Mouse (Mus musculus) forebrain, embryonic 12.5 days (tissue): ENCODE measurements around the gene Ncf1. TPM values are rescaled to one million over a fixed set of nuclear protein-coding genes. Genes with fewer than 3 reads are reported as not detected.

Source experiments
- ATAC-seq: fragments of 200-750 bp; cut with Nextera tagmentation; 2 replicates; pipeline ENCODE4 v1.8.0; 2017; ENCODE audit warnings: moderate TSS enrichment; ENCODE audit not compliant: low FRiP score
- H3K27ac ChIP-seq: fragments of 300-500 bp; sonication (generic); 2 replicates; pipeline ENCODE4 v1.5.1; 2016; ENCODE audit warnings: mild to moderate bottlenecking
- H3K27me3 ChIP-seq: fragments of 300-500 bp; sonication (generic); 2 replicates; pipeline ENCODE4 v1.6.1; 2016; ENCODE audit warnings: mild to moderate bottlenecking
- H3K36me3 ChIP-seq: fragments of 300-500 bp; sonication (generic); replicated peaks from 2 replicates; pipeline ENCODE4 v1.6.1; 2016; ENCODE audit warnings: mild to moderate bottlenecking
- H3K4me1 ChIP-seq: fragments of 300-500 bp; sonication (generic); 2 replicates; pipeline ENCODE4 v1.6.1; 2016
- H3K4me2 ChIP-seq: fragments of 300-500 bp; sonication (generic); 2 replicates; pipeline ENCODE4 v1.6.1; 2016; ENCODE audit warnings: mild to moderate bottlenecking, moderate library complexity
- H3K4me3 ChIP-seq: fragments of 300-500 bp; sonication (generic); replicated peaks from 2 replicates; pipeline ENCODE4 v1.5.1; 2016; ENCODE audit warnings: mild to moderate bottlenecking
- H3K9ac ChIP-seq: fragments of 300-500 bp; sonication (generic); 2 replicates; pipeline ENCODE4 v1.6.1; 2016; ENCODE audit warnings: mild to moderate bottlenecking
- H3K9me3 ChIP-seq: fragments of 300-500 bp; sonication (generic); 2 replicates; pipeline ENCODE4 v1.6.1; 2016
- WGBS: fragments of 180-500 bp; shearing (Covaris S2); methylation state at CpG from one replicate; pipeline ENCODE4 v1.1.7; 2016; 5-methylcytosine and 5-hydroxymethylcytosine counted together
- polyA plus RNA-seq: library from polyadenylated mRNA; unstranded; fragments of >200 nt; fragmentation: Nextera tagmentation; extraction: Ambion mirVana; gene quantifications from 2 replicates; pipeline ENCODE4 v1.2.1, GENCODE M21; 2016

The Ncf1 gene
- polyA plus RNA-seq, 1 experiment from 2014 or later: 1.4 TPM

GRCm38 (mm10) chr5:134237936-134238760 lies 8.7 kb upstream of the Ncf1 start:
- H3K4me3 ChIP-seq: no peak overlapping the region
- peak overlapping the region; percentile 27; the same call in 1 of the 2 replicates for H3K9ac ChIP-seq
- peaks cover 29% of the 10 kb centered on the region for H3K4me1 ChIP-seq
- H3K36me3 ChIP-seq: peaks cover 79% of the 10 kb centered on the region
- ATAC-seq: peak; percentile 86
- WGBS: 44% methylated on average over 28 of the region's 28 CpGs
- no peaks in the 10 kb centered on the region for H3K27me3 ChIP-seq
- H3K9me3 ChIP-seq: no peaks in the 10 kb centered on the region
- no peak overlapping the region for H3K4me2 ChIP-seq
- H3K27ac ChIP-seq: peak overlapping the region; percentile 86

- H3K4me1 ChIP-seq: peaks cover 31% of the 10 kb centered on the region
- H3K36me3 ChIP-seq: peaks cover 72% of the 10 kb centered on the region
- H3K9me3 ChIP-seq: no peaks in the 10 kb centered on the region
- no peaks in the 10 kb centered on the region for H3K27me3 ChIP-seq
- H3K4me2 ChIP-seq: no peak overlapping the region
- no peak overlapping the region for H3K4me3 ChIP-seq
- no peak overlapping the region for H3K9ac ChIP-seq
- 94% methylated on average over 11 of the region's 11 CpGs for WGBS
- H3K27ac ChIP-seq: peak overlapping the region; percentile 86; the same call in 1 of the 2 replicates
- ATAC-seq: no peak
Measured at GRCm38 (mm10) chr5:134237508-134237907, 8.1 kb upstream of the Ncf1 start.

- 92% methylated on average over 6 of the region's 6 CpGs for WGBS
- no peak for ATAC-seq
- Histone ChIP-seq H3K4me1 (peaks cover 34% of the 10 kb centered on the region), H3K27me3 (no peaks in the 10 kb centered on the region), H3K4me2 (no peak overlapping the region), H3K27ac (no peak overlapping the region), H3K36me3 (peaks cover 65% of the 10 kb centered on the region), H3K9ac (no peak overlapping the region), H3K9me3 (no peaks in the 10 kb centered on the region), H3K4me3 (no peak overlapping the region)
Measured at GRCm38 (mm10) chr5:134236796-134237195, 7.4 kb upstream of the Ncf1 start.

GRCm38 (mm10) chr5:134236241-134236640 lies 6.8 kb upstream of the Ncf1 start:
- Histone ChIP-seq H3K27ac (no peak overlapping the region), H3K27me3 (no peaks in the 10 kb centered on the region), H3K9me3 (no peaks in the 10 kb centered on the region), H3K4me2 (no peak overlapping the region), H3K4me3 (no peak overlapping the region), H3K4me1 (peaks cover 34% of the 10 kb centered on the region), H3K36me3 (peaks cover 60% of the 10 kb centered on the region), H3K9ac (no peak overlapping the region)
- no peak for ATAC-seq
- 93% methylated on average over 3 of the region's 3 CpGs for WGBS

GRCm38 (mm10) chr5:134235111-134235510 lies 5.7 kb upstream of the Ncf1 start:
- H3K9me3 ChIP-seq: no peaks in the 10 kb centered on the region
- no peak overlapping the region for H3K4me2 ChIP-seq
- 0 out of 2 replicates have a peak overlapping the region, but pooled peaks have one; percentile 5 for H3K9ac ChIP-seq
- H3K36me3 ChIP-seq: peaks cover 48% of the 10 kb centered on the region
- H3K4me1 ChIP-seq: peaks cover 34% of the 10 kb centered on the region
- WGBS: 40% methylated on average over 6 of the region's 6 CpGs
- peak overlapping the region; percentile 56 for H3K27ac ChIP-seq
- no peak for ATAC-seq
- no peaks in the 10 kb centered on the region for H3K27me3 ChIP-seq
- H3K4me3 ChIP-seq: no peak overlapping the region

GRCm38 (mm10) chr5:134234205-134234604 lies 4.8 kb upstream of the Ncf1 start:
- H3K27me3 ChIP-seq: no peaks in the 10 kb centered on the region
- H3K9ac ChIP-seq: no peak overlapping the region
- H3K4me1 ChIP-seq: peaks cover 29% of the 10 kb centered on the region
- peaks cover 39% of the 10 kb centered on the region for H3K36me3 ChIP-seq
- H3K4me3 ChIP-seq: no peak overlapping the region
- H3K27ac ChIP-seq: peak overlapping the region; percentile 56; the same call in 1 of the 2 replicates
- 74% methylated on average over 2 of the region's 2 CpGs for WGBS
- no peaks in the 10 kb centered on the region for H3K9me3 ChIP-seq
- H3K4me2 ChIP-seq: no peak overlapping the region
- ATAC-seq: no peak

- H3K9ac ChIP-seq: no peak overlapping the region
- no peaks in the 10 kb centered on the region for H3K9me3 ChIP-seq
- ATAC-seq: no peak
- 80% methylated on average over 7 of the region's 7 CpGs for WGBS
- H3K4me3 ChIP-seq: no peak overlapping the region
- peaks cover 20% of the 10 kb centered on the region for H3K4me1 ChIP-seq
- peaks cover 30% of the 10 kb centered on the region for H3K36me3 ChIP-seq
- no peak overlapping the region for H3K4me2 ChIP-seq
- 0 out of 2 replicates have a peak overlapping the region, but pooled peaks have one; percentile 19 for H3K27ac ChIP-seq
- no peaks in the 10 kb centered on the region for H3K27me3 ChIP-seq
Measured at GRCm38 (mm10) chr5:134233244-134233651, 3.8 kb upstream of the Ncf1 start.

GRCm38 (mm10) chr5:134232568-134232967 lies 3.1 kb upstream of the Ncf1 start:
- Histone ChIP-seq H3K9ac (no peak overlapping the region), H3K27ac (no peak overlapping the region), H3K27me3 (no peaks in the 10 kb centered on the region), H3K4me1 (peaks cover 15% of the 10 kb centered on the region), H3K9me3 (no peaks in the 10 kb centered on the region), H3K36me3 (peaks cover 23% of the 10 kb centered on the region), H3K4me2 (no peak overlapping the region; the same call in 1 of the 2 replicates), H3K4me3 (no peak overlapping the region)
- no peak; the same call in 1 of the 2 replicates for ATAC-seq
- 70% methylated on average over 7 of the region's 7 CpGs for WGBS

- ATAC-seq: no peak
- H3K4me3 ChIP-seq: no peak overlapping the region
- H3K9me3 ChIP-seq: no peaks in the 10 kb centered on the region
- H3K27ac ChIP-seq: no peak overlapping the region
- 71% methylated on average over 6 of the region's 6 CpGs for WGBS
- H3K9ac ChIP-seq: no peak overlapping the region
- H3K4me1 ChIP-seq: peaks cover 15% of the 10 kb centered on the region
- H3K36me3 ChIP-seq: peaks cover 18% of the 10 kb centered on the region
- no peak overlapping the region for H3K4me2 ChIP-seq
- H3K27me3 ChIP-seq: no peaks in the 10 kb centered on the region
Measured at GRCm38 (mm10) chr5:134232111-134232510, 2.7 kb upstream of the Ncf1 start.

- Histone ChIP-seq H3K27ac (no peak overlapping the region), H3K9ac (no peak overlapping the region), H3K9me3 (no peaks in the 10 kb centered on the region), H3K4me3 (no peak overlapping the region), H3K4me1 (peaks cover 15% of the 10 kb centered on the region), H3K27me3 (no peaks in the 10 kb centered on the region), H3K36me3 (peaks cover 11% of the 10 kb centered on the region), H3K4me2 (no peak overlapping the region)
- WGBS: 82% methylated on average over 5 of the region's 5 CpGs
- no peak for ATAC-seq
Measured at GRCm38 (mm10) chr5:134231376-134231775, 2.0 kb upstream of the Ncf1 start.

- no peak for ATAC-seq
- Histone ChIP-seq H3K4me1 (peaks cover 4% of the 10 kb centered on the region; the same call in 1 of the 2 replicates), H3K9ac (no peak overlapping the region), H3K4me3 (no peak overlapping the region), H3K36me3 (no peaks in the 10 kb centered on the region), H3K4me2 (no peak overlapping the region), H3K27me3 (peaks cover 2% of the 10 kb centered on the region; the same call in 1 of the 2 replicates), H3K27ac (no peak overlapping the region), H3K9me3 (no peaks in the 10 kb centered on the region)
- WGBS: 87% methylated on average over 6 of the region's 6 CpGs
Measured at GRCm38 (mm10) chr5:134228249-134228638, 1.2 kb downstream of the Ncf1 start.

GRCm38 (mm10) chr5:134227574-134228248 lies 1.7 kb downstream of the Ncf1 start:
- Histone ChIP-seq H3K4me2 (no peak overlapping the region), H3K9me3 (no peaks in the 10 kb centered on the region), H3K27ac (no peak overlapping the region), H3K27me3 (peaks cover 5% of the 10 kb centered on the region; the same call in 1 of the 2 replicates), H3K4me1 (peaks cover 4% of the 10 kb centered on the region; the same call in 1 of the 2 replicates), H3K4me3 (no peak overlapping the region), H3K36me3 (no peaks in the 10 kb centered on the region), H3K9ac (no peak overlapping the region)
- 41% methylated on average over 11 of the region's 11 CpGs for WGBS
- ATAC-seq: no peak
